Mouse (Mus musculus) bone marrow, adult 2 months (tissue): ENCODE data around the gene Gm20441.

Experiments used
- CTCF ChIP-seq: fragments of 200-500 bp; IDR thresholded peaks from 2 replicates; pipeline ENCODE4 v1.5.1; 2011; ENCODE audit warnings: low read length, control low read depth; ENCODE audit not compliant: control insufficient read depth, insufficient read depth
- POLR2A ChIP-seq: fragments of 200-500 bp; IDR thresholded peaks from 2 replicates; pipeline ENCODE4 v1.6.1; 2011; ENCODE audit warnings: low read depth, mild to moderate bottlenecking, control low read depth, low read length, borderline replicate concordance; ENCODE audit not compliant: control insufficient read depth

GRCm38 (mm10) chr10:75829529-75830274, 48.9 kb upstream of the Gm20441 start:
- no peak for TF ChIP-seq CTCF
- no peak for TF ChIP-seq POLR2A
